Mouse (Mus musculus): Measurements from ENCODE around the gene Coro2b. TPM values are rescaled to one million over a fixed set of nuclear protein-coding genes. Genes with fewer than 3 reads are reported as not detected.

The Coro2b gene
- 1.1 and 1.2 TPM in 2 replicates for polyA plus RNA-seq (2012; rRNA removed)
- 0.57 and 1.4 TPM in 2 replicates for polyA plus RNA-seq (2014; fragmentation: Nextera tagmentation; extraction: Ambion mirVana)

- H3K27me3 ChIP-seq (ENCODE audit: control insufficient read depth, insufficient read depth, low read length) = peaks cover 25% of the 10 kb centered on the region
- H3K9me3 ChIP-seq (ENCODE audit: control insufficient read depth, low read length) = no peaks in the 10 kb centered on the region
- no peak within 1 kb of the TSS for H3K27ac ChIP-seq
- no peak within 1 kb of the TSS for H3K9ac ChIP-seq (replicated peaks)
- DNase-seq (ENCODE audit: low read depth in 3 of 3, low spot score in 3 of 3) = no peak
- TF ChIP-seq EP300 (IDR thresholded peaks at IDR 0.05; ENCODE audit: low read depth) = no peak
- TF ChIP-seq CTCF (IDR thresholded peaks at IDR 0.05; ENCODE audit: low read depth) = no peak
- no peak for ATAC-seq (ENCODE audit: insufficient read depth)
- 2% methylated on average over 60 of the region's 74 CpGs for WGBS (ENCODE audit: insufficient replicate concordance)
- H3K4me2 ChIP-seq (ENCODE audit: low read depth) = peak within 1 kb of the TSS; percentile 49
- H3K4me1 ChIP-seq (replicated peaks; ENCODE audit: control insufficient read depth in 2 of 2, insufficient read depth in 2 of 2, low read length in 1 of 2) = no peaks in the 10 kb centered on the region
- no peaks in the 10 kb centered on the region for H3K36me3 ChIP-seq (replicated peaks; ENCODE audit: control insufficient read depth, insufficient read depth, low read depth)
- H3K4me3 ChIP-seq (ENCODE audit: insufficient read depth in 1 of 2, low read depth in 2 of 2, low read length in 2 of 2) = peak within 1 kb of the TSS; percentile 39 to 40
Measured at GRCm38 (mm10) chr9:62536655-62537631, at the start of gene Coro2b. TSS of gene Coro2b (minus strand) at chr9:62537044.

- H3K9ac ChIP-seq (replicated peaks) = no peak overlapping the region
- no peaks in the 10 kb centered on the region for H3K36me3 ChIP-seq (replicated peaks; ENCODE audit: control insufficient read depth, insufficient read depth, low read depth)
- H3K27ac ChIP-seq = no peak overlapping the region
- no peak overlapping the region for H3K4me3 ChIP-seq (ENCODE audit: insufficient read depth in 1 of 2, low read depth in 2 of 2, low read length in 2 of 2)
- ATAC-seq (ENCODE audit: insufficient read depth) = no peak
- WGBS (ENCODE audit: insufficient replicate concordance) = 31% methylated on average over 1 of the region's 1 CpGs
- H3K4me1 ChIP-seq (replicated peaks; ENCODE audit: control insufficient read depth in 2 of 2, insufficient read depth in 2 of 2, low read length in 1 of 2) = no peaks in the 10 kb centered on the region
- no peak for TF ChIP-seq CTCF (IDR thresholded peaks at IDR 0.05; ENCODE audit: low read depth)
- H3K4me2 ChIP-seq (ENCODE audit: low read depth) = no peak overlapping the region
- no peak for DNase-seq (ENCODE audit: low read depth in 3 of 3, low spot score in 3 of 3)
- H3K9me3 ChIP-seq (ENCODE audit: control insufficient read depth, low read length) = no peaks in the 10 kb centered on the region
- H3K27me3 ChIP-seq (ENCODE audit: control insufficient read depth, insufficient read depth, low read length) = no peaks in the 10 kb centered on the region
Measured at GRCm38 (mm10) chr9:62577558-62577957, 40.7 kb upstream of the Coro2b start.

- Histone ChIP-seq H3K9ac (replicated peaks) (no peak overlapping the region), H3K9me3 (ENCODE audit: control insufficient read depth, low read length) (no peaks in the 10 kb centered on the region), H3K4me3 (ENCODE audit: insufficient read depth in 1 of 2, low read depth in 2 of 2, low read length in 2 of 2) (no peak overlapping the region), H3K4me1 (replicated peaks; ENCODE audit: control insufficient read depth in 2 of 2, insufficient read depth in 2 of 2, low read length in 1 of 2) (no peaks in the 10 kb centered on the region), H3K27ac (no peak overlapping the region), H3K36me3 (replicated peaks; ENCODE audit: control insufficient read depth, insufficient read depth, low read depth) (no peaks in the 10 kb centered on the region), H3K27me3 (ENCODE audit: control insufficient read depth, insufficient read depth, low read length) (no peaks in the 10 kb centered on the region), H3K4me2 (ENCODE audit: low read depth) (no peak overlapping the region)
- WGBS (ENCODE audit: insufficient replicate concordance) = 57% methylated on average over 6 of the region's 6 CpGs
- ATAC-seq (ENCODE audit: insufficient read depth) (no peak), DNase-seq (ENCODE audit: low read depth in 3 of 3, low spot score in 3 of 3) (no peak)
- TF ChIP-seq CTCF (IDR thresholded peaks at IDR 0.05; ENCODE audit: low read depth) (no peak), EP300 (IDR thresholded peaks at IDR 0.05; ENCODE audit: low read depth) (no peak)
Measured at GRCm38 (mm10) chr9:62569121-62569520, 32.3 kb upstream of the Coro2b start.

GRCm38 (mm10) chr9:62567818-62568217, 31.0 kb upstream of the Coro2b start:
- H3K27ac ChIP-seq = no peak overlapping the region
- DNase-seq (ENCODE audit: low read depth in 3 of 3, low spot score in 3 of 3) (no peak), ATAC-seq (ENCODE audit: insufficient read depth) (no peak)
- no peak overlapping the region for H3K4me3 ChIP-seq (ENCODE audit: insufficient read depth in 1 of 2, low read depth in 2 of 2, low read length in 2 of 2)
- H3K9me3 ChIP-seq (ENCODE audit: control insufficient read depth, low read length) = no peaks in the 10 kb centered on the region
- 43% methylated on average over 1 of the region's 1 CpGs for WGBS (ENCODE audit: insufficient replicate concordance)
- H3K4me2 ChIP-seq (ENCODE audit: low read depth) = no peak overlapping the region
- no peaks in the 10 kb centered on the region for H3K4me1 ChIP-seq (replicated peaks; ENCODE audit: control insufficient read depth in 2 of 2, insufficient read depth in 2 of 2, low read length in 1 of 2)
- no peak for TF ChIP-seq EP300 (IDR thresholded peaks at IDR 0.05; ENCODE audit: low read depth)
- TF ChIP-seq CTCF (IDR thresholded peaks at IDR 0.05; ENCODE audit: low read depth) = no peak
- no peaks in the 10 kb centered on the region for H3K27me3 ChIP-seq (ENCODE audit: control insufficient read depth, insufficient read depth, low read length)
- no peak overlapping the region for H3K9ac ChIP-seq (replicated peaks)
- no peaks in the 10 kb centered on the region for H3K36me3 ChIP-seq (replicated peaks; ENCODE audit: control insufficient read depth, insufficient read depth, low read depth)

GRCm38 (mm10) chr9:62562236-62562635, 25.4 kb upstream of the Coro2b start:
- DNase-seq (ENCODE audit: low read depth in 3 of 3, low spot score in 3 of 3) (no peak), ATAC-seq (ENCODE audit: insufficient read depth) (no peak)
- Histone ChIP-seq H3K27ac (no peak overlapping the region), H3K36me3 (replicated peaks; ENCODE audit: control insufficient read depth, insufficient read depth, low read depth) (no peaks in the 10 kb centered on the region), H3K4me2 (ENCODE audit: low read depth) (no peak overlapping the region), H3K9ac (replicated peaks) (no peak overlapping the region), H3K27me3 (ENCODE audit: control insufficient read depth, insufficient read depth, low read length) (no peaks in the 10 kb centered on the region), H3K4me3 (ENCODE audit: insufficient read depth in 1 of 2, low read depth in 2 of 2, low read length in 2 of 2) (no peak overlapping the region), H3K9me3 (ENCODE audit: control insufficient read depth, low read length) (no peaks in the 10 kb centered on the region), H3K4me1 (replicated peaks; ENCODE audit: control insufficient read depth in 2 of 2, insufficient read depth in 2 of 2, low read length in 1 of 2) (no peaks in the 10 kb centered on the region)
- 55% methylated on average over 6 of the region's 6 CpGs for WGBS (ENCODE audit: insufficient replicate concordance)
- no peak for TF ChIP-seq CTCF (IDR thresholded peaks at IDR 0.05; ENCODE audit: low read depth)
- TF ChIP-seq EP300 (IDR thresholded peaks at IDR 0.05; ENCODE audit: low read depth) = no peak

All from liver, embryonic 14.5 days (tissue).